Mouse (Mus musculus): Measurements from ENCODE around the gene Itpr1. TPM values are rescaled to one million over a fixed set of nuclear protein-coding genes. Genes with fewer than 3 reads are reported as not detected.

Gene Itpr1
- polyA plus RNA-seq, 1 experiment from 2014 or later: 3.3 TPM

DNA sequence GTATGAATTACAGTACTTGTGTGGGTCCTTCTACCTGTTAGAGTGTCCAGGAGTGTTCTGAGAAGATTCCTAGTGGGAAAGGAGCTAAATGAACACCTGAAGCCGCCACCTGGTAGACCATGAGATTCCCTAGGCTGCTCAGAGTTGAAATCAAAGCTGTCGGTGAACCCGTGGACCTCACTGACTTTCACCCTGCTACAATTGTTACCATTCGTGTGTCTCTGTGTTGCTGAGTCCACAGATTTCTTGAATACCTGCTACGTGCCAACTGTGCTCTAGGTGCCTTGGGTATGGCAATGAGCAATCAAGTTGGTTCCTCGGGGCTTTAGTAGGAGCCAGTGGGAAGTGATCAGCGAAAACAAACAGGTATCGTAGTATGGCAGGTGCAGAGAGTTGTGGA is 3.9 kb downstream of the Itpr1 start:
- no peak overlapping the region for H3K4me2 ChIP-seq
- no peaks in the 10 kb centered on the region for H3K9me3 ChIP-seq (replicated peaks)
- 97% methylated on average over 8 of the region's 8 CpGs for WGBS
- peaks cover 25% of the 10 kb centered on the region for H3K4me1 ChIP-seq
- no peak overlapping the region for H3K4me3 ChIP-seq (replicated peaks)
- no peak for ATAC-seq (ENCODE audit: low FRiP score)
- H3K36me3 ChIP-seq: no peaks in the 10 kb centered on the region
- H3K27me3 ChIP-seq (replicated peaks): peaks cover 8% of the 10 kb centered on the region; the same call in 1 of the 2 replicates
- no peak overlapping the region for H3K9ac ChIP-seq (replicated peaks)
- H3K27ac ChIP-seq (replicated peaks): no peak overlapping the region

DNA sequence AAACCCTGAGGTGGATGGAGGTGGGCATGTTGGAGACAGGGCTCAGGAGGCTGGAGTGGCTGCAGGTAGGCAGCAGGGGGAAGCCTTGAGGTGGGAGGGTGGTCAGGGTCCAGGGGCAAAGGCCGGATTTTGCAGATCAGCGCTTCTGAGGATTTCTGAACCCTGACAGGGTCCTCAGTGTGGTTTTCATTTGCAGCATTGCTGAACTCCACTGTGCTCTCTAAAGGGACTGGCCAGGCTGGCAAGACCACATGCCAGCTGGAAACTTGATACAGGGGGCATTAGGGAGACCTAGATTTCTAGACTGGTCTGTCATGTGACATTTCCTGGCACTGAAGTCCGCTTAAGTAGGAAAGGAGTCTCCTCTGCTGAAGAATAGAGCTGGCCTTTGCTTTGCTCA is 5.1 kb downstream of the Itpr1 start:
- H3K27ac ChIP-seq (replicated peaks): no peak overlapping the region
- H3K9me3 ChIP-seq (replicated peaks): no peaks in the 10 kb centered on the region
- H3K27me3 ChIP-seq (replicated peaks): peaks cover 8% of the 10 kb centered on the region; the same call in 1 of the 2 replicates
- H3K4me3 ChIP-seq (replicated peaks): no peak overlapping the region
- H3K36me3 ChIP-seq: no peaks in the 10 kb centered on the region
- no peak overlapping the region for H3K9ac ChIP-seq (replicated peaks)
- WGBS: 92% methylated on average over 3 of the region's 3 CpGs
- H3K4me1 ChIP-seq: peaks cover 18% of the 10 kb centered on the region
- ATAC-seq (ENCODE audit: low FRiP score): no peak
- H3K4me2 ChIP-seq: no peak overlapping the region

DNA sequence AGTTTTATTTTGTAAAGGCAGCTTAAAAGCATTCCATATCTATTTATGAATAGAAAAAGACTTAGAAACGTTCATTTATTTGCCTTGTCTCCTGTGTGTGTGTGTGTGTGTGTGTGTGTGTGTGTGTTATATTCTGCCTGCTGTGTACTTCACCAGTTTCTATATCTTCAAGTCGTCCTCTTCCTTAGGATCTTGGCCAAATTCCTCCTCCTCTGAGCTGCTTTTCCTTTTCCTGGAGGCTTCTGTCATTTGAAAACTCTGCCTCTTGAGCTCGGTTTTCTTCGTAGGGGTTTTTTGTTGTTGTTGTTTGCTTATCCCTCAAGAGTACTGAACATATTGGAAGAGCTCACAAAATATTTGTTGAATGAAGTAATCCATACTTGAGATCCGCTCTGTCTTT is 9.5 kb downstream of the Itpr1 start:
- 65% methylated on average over 5 of the region's 5 CpGs for WGBS
- ATAC-seq (ENCODE audit: low FRiP score): no peak
- H3K4me1 ChIP-seq: no peaks in the 10 kb centered on the region
- H3K4me2 ChIP-seq: no peak overlapping the region
- no peaks in the 10 kb centered on the region for H3K36me3 ChIP-seq
- no peak overlapping the region for H3K4me3 ChIP-seq (replicated peaks)
- no peak overlapping the region for H3K27ac ChIP-seq (replicated peaks)
- no peak overlapping the region for H3K9ac ChIP-seq (replicated peaks)
- H3K27me3 ChIP-seq (replicated peaks): no peaks in the 10 kb centered on the region
- no peaks in the 10 kb centered on the region for H3K9me3 ChIP-seq (replicated peaks)

DNA sequence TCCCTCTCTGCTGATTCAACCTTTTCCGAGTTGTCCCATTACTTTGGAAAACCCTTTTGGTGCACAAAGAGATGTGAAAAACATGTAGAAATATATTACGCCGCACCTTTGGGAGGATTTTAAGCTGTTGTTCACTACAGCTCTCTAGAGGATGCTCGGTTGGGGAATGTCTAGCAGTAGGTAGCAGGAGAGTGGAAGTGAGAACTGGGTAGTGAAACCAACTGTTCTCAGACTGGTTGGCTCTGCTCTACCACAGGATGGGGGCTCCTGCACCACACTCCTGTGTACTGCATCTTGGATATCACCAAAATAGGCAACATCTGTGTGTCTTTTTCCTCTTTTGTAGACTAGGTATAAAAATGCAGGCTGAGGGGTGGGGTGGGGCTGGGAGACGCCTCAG is 10.0 kb downstream of the Itpr1 start:
- Histone ChIP-seq H3K4me2 (no peak overlapping the region), H3K4me3 (replicated peaks) (no peak overlapping the region), H3K4me1 (no peaks in the 10 kb centered on the region), H3K36me3 (no peaks in the 10 kb centered on the region), H3K27me3 (replicated peaks) (no peaks in the 10 kb centered on the region), H3K9me3 (replicated peaks) (no peaks in the 10 kb centered on the region), H3K27ac (replicated peaks) (no peak overlapping the region), H3K9ac (replicated peaks) (no peak overlapping the region)
- ATAC-seq (ENCODE audit: low FRiP score): no peak
- WGBS: 93% methylated on average over 5 of the region's 5 CpGs

DNA sequence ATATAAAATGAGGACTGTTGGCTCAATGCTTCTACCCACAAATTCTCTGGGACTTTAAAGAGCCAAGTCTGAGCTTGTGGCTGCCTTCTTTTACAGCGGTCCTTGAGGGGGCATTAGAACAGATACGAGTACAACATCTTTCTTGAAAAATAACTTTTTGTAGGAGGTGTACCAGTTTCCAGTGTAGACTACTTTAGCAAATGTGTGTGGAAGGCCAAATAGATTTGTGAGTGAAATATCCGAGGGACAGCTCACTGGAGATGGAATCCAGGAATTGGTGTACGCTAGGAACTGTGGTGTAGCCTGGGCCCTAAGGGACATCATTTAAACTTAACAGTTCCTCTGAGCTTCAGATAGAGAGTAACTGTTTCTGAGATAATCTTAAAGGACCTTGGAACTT is 11.5 kb downstream of the Itpr1 start:
- no peak overlapping the region for H3K9ac ChIP-seq (replicated peaks)
- H3K9me3 ChIP-seq (replicated peaks): no peaks in the 10 kb centered on the region
- ATAC-seq (ENCODE audit: low FRiP score): no peak
- H3K4me3 ChIP-seq (replicated peaks): no peak overlapping the region
- H3K4me2 ChIP-seq: no peak overlapping the region
- 93% methylated on average over 4 of the region's 4 CpGs for whole genome bisulfite sequencing
- H3K27me3 ChIP-seq (replicated peaks): no peaks in the 10 kb centered on the region
- H3K4me1 ChIP-seq: no peaks in the 10 kb centered on the region
- H3K36me3 ChIP-seq: no peaks in the 10 kb centered on the region
- H3K27ac ChIP-seq (replicated peaks): no peak overlapping the region

DNA sequence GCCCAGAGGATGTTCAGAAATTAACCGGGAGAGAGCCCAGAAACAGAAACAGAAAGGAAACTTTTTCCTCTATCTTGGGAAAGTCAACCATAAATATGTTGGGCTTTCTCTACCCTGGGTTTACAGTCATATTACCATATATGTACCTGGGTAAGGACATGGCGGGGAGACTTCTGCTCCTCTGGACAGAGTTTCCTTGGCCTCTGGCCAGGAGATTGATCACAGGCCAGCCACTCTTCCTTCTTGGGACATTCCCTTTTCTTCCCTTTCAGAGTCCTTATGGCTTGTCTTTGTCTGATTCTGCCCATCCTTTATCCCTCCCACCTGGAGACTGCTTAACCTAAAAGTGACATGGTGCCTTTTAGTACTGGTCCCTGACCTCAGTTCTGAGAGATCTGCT is 12.1 kb downstream of the Itpr1 start:
- no peaks in the 10 kb centered on the region for H3K27me3 ChIP-seq (replicated peaks)
- no peaks in the 10 kb centered on the region for H3K4me1 ChIP-seq
- no peak overlapping the region for H3K27ac ChIP-seq (replicated peaks)
- 92% methylated on average over 2 of the region's 2 CpGs for WGBS
- no peak overlapping the region for H3K4me3 ChIP-seq (replicated peaks)
- no peaks in the 10 kb centered on the region for H3K9me3 ChIP-seq (replicated peaks)
- no peak overlapping the region for H3K9ac ChIP-seq (replicated peaks)
- H3K36me3 ChIP-seq: no peaks in the 10 kb centered on the region
- H3K4me2 ChIP-seq: no peak overlapping the region
- no peak for ATAC-seq (ENCODE audit: low FRiP score)

DNA sequence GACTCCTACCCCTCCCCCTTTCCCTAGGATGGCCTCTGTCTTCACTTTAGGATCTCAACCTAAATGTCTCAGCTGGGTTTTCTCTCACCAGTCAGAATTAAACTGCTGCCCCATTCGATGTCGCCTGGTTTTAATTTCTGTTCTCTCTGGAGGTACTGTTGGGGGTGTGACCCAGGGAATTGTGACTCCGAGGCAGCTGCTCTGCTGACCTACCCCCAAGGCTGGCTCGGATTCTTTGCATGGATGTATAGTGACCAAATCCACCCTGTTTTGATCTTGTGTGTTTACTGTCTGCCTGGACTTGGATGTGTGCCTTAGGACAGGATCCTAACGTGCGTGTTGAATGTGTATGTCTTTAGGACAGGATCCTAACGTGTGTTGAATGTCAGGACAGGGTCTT is 13.3 kb downstream of the Itpr1 start:
- H3K9ac ChIP-seq (replicated peaks): no peak overlapping the region
- H3K9me3 ChIP-seq (replicated peaks): no peaks in the 10 kb centered on the region
- no peak overlapping the region for H3K4me2 ChIP-seq
- 55% methylated on average over 7 of the region's 7 CpGs for WGBS
- no peaks in the 10 kb centered on the region for H3K36me3 ChIP-seq
- H3K4me3 ChIP-seq (replicated peaks): no peak overlapping the region
- ATAC-seq (ENCODE audit: low FRiP score): no peak
- H3K27me3 ChIP-seq (replicated peaks): no peaks in the 10 kb centered on the region
- H3K27ac ChIP-seq (replicated peaks): no peak overlapping the region
- no peaks in the 10 kb centered on the region for H3K4me1 ChIP-seq

DNA sequence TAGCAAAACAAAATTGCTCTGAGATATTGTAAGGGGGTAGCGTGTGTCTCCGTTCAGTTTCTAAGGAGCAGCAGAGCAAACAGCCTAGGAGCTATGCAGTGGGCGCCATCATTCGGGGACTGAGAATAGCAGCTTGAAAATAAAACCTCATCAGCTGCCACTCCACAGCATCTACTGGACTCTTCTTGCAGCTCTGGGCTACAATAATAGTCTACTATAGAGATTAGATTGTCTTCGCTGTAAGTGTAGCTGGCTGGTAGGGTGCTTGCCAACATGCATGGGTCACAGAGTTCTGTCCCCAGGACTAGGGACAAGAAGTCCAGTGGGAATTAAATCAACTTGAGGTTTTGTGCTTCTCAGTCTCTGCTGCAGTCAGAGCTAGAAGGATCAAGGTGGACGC is 14.6 kb downstream of the Itpr1 start:
- no peaks in the 10 kb centered on the region for H3K36me3 ChIP-seq
- no peak overlapping the region for H3K4me2 ChIP-seq
- no peaks in the 10 kb centered on the region for H3K4me1 ChIP-seq
- no peak overlapping the region for H3K9ac ChIP-seq (replicated peaks)
- no peaks in the 10 kb centered on the region for H3K27me3 ChIP-seq (replicated peaks)
- no peak overlapping the region for H3K4me3 ChIP-seq (replicated peaks)
- H3K9me3 ChIP-seq (replicated peaks): no peaks in the 10 kb centered on the region
- WGBS: 88% methylated on average over 6 of the region's 6 CpGs
- no peak overlapping the region for H3K27ac ChIP-seq (replicated peaks)
- ATAC-seq (ENCODE audit: low FRiP score): no peak

DNA sequence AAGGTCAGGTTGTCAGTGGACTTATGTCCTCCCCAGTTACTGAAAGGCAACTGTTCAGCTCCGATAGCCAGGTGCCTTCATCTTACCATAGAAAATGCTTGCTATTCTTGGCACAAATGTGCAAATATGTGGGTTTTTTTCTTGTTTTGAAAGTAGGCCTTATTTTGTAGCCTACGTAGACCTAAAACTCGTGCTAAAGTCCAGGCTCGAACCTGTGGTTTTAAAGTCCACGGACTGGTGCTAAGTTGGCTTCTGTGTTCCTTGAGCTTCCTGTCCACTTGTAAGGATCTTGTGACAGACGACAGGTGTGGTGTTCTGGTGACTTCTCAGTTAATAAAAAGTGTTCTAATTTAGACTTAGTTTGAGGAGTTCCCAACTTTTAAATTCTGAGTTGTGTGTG is 15.2 kb downstream of the Itpr1 start:
- Histone ChIP-seq H3K4me2 (no peak overlapping the region), H3K27ac (replicated peaks) (no peak overlapping the region), H3K9ac (replicated peaks) (no peak overlapping the region), H3K4me3 (replicated peaks) (no peak overlapping the region), H3K9me3 (replicated peaks) (no peaks in the 10 kb centered on the region), H3K36me3 (no peaks in the 10 kb centered on the region), H3K27me3 (replicated peaks) (no peaks in the 10 kb centered on the region), H3K4me1 (peaks cover 2% of the 10 kb centered on the region; the same call in 1 of the 2 replicates)
- ATAC-seq (ENCODE audit: low FRiP score): no peak
- 79% methylated on average over 6 of the region's 6 CpGs for WGBS

DNA sequence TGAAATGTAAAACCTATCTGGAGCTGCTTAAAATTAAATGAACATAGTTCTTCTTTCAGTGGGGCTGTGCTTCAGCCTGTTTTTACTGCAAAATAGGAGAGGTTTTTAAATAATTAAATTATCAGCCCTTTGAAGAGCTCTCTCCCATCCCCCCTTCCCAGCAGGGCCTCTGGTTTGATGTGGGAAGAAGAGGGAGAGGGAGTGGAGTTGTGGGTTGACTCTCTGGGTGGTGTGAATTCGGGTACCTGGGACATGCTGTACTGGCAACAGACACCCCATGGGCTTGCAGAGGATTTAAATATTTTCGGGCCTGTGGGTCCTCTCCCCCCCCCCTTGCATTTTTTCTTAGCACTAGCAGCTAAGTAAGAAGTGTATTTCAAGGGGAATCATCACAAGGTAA is 15.7 kb downstream of the Itpr1 start:
- Histone ChIP-seq H3K4me1 (peaks cover 7% of the 10 kb centered on the region; the same call in 1 of the 2 replicates), H3K9me3 (replicated peaks) (no peaks in the 10 kb centered on the region), H3K36me3 (no peaks in the 10 kb centered on the region), H3K27me3 (replicated peaks) (no peaks in the 10 kb centered on the region), H3K27ac (replicated peaks) (no peak overlapping the region), H3K4me2 (no peak overlapping the region), H3K9ac (replicated peaks) (no peak overlapping the region), H3K4me3 (replicated peaks) (no peak overlapping the region)
- no peak for ATAC-seq (ENCODE audit: low FRiP score)
- 4% methylated on average over 2 of the region's 2 CpGs for WGBS

DNA sequence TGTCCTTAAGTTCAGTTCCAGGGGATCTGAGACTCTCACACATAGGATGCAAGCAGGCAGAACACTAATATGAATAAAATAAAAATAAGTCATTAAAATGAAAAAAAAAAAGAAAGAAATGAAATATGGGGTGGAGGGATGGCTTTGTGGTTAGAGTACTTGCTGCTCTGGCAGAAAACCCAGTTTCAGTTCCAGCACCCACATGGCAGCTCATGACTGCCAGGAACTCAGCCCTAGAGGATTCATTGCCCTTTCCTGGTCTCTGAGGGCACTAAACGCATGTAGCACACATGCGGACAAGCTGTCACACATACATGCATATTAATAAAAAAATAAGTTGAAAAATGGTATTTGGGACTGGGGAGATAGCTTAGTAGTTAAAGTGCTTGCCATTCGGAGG is 17.7 kb downstream of the Itpr1 start:
- Histone ChIP-seq H3K36me3 (no peaks in the 10 kb centered on the region), H3K4me2 (no peak overlapping the region), H3K4me3 (replicated peaks) (no peak overlapping the region), H3K9me3 (replicated peaks) (no peaks in the 10 kb centered on the region), H3K9ac (replicated peaks) (no peak overlapping the region), H3K27ac (replicated peaks) (no peak overlapping the region), H3K27me3 (replicated peaks) (no peaks in the 10 kb centered on the region), H3K4me1 (peaks cover 10% of the 10 kb centered on the region)
- no peak for ATAC-seq (ENCODE audit: low FRiP score)
- 89% methylated on average over 3 of the region's 3 CpGs for WGBS

DNA sequence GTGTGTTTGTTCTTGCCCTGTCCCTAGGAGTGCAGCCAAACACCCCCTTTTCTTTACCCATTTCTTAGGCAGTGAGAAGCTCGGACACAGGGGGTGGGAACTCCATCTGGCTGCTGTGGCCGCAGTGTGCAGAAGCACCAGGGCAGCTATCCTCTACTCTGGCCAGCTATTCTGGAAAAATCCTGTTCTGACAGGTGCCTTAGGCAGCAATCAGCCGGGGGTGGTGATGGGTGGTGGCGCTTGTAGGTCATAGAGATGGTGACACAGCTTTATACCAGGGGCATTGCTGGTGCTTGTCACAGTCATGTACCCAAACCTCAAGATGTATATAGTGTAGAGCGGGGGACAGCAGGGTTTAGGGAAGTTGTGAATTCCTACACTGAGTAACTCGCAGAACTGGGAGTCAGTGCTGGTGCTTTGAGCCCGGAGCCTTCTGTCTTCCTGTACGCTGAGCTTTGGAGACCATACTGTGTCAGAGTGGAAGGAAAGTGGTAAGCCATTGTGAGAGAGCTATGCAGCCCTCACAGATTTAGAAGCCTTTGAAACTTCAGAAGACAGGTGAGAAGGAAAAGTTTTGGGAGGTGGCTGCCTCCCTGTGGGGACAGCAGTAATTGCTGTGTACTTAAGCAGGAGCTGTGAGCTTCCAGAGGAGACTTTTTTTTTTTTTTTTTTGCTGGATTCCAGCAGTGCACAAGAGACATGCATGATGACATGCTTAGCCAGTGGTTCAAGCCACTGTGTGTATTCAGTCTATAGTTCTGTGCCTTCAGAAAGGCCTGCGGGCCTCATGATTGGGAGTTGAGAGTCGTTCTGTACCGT is 19.2 kb downstream of the Itpr1 start:
- Histone ChIP-seq H3K36me3 (no peaks in the 10 kb centered on the region), H3K9me3 (replicated peaks) (no peaks in the 10 kb centered on the region), H3K27ac (replicated peaks) (no peak overlapping the region), H3K4me1 (peaks cover 20% of the 10 kb centered on the region), H3K9ac (replicated peaks) (no peak overlapping the region), H3K4me3 (replicated peaks) (no peak overlapping the region), H3K27me3 (replicated peaks) (no peaks in the 10 kb centered on the region), H3K4me2 (no peak overlapping the region)
- WGBS: 73% methylated on average over 11 of the region's 11 CpGs
- ATAC-seq (ENCODE audit: low FRiP score): no peak

Measured in neural tube, embryonic 15.5 days (tissue).